Mouse (Mus musculus) ES-Bruce4 (cell line): ENCODE results near the gene Kcne1.

Source experiments
- CTCF ChIP-seq: IDR thresholded peaks from one replicate; pipeline ENCODE4 v1.8.1; 2011; ENCODE audit warnings: low read depth, low read length
- EP300 ChIP-seq: IDR thresholded peaks from 2 replicates; pipeline ENCODE4 v1.6.1; 2011; ENCODE audit warnings: low read depth, low read length; ENCODE audit not compliant: insufficient read depth
- POLR2A ChIP-seq: IDR thresholded peaks from one replicate; pipeline ENCODE4 v1.8.1; 2011; ENCODE audit warnings: low read length; ENCODE audit not compliant: insufficient read depth

DNA sequence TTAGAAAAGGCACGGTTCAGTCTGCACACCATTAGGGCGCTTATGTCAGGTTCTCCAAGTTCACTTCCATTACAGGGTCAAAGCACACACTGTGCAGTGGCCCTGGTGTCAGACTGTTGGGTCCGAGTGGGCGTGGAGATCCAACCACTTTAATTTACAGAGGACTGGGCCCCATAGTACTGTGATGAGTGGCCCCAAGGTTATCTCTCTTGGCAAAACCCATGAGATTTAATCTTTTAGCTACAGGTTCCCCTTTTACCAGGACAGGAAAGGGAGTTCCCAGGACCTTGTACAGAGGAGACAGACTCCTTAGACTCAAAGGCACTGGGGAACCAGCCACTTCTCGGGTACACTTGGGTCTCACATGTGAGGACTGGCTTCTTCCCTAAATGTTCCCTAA, 3.9 kb downstream of the Kcne1 start:
- TF ChIP-seq CTCF (no peak), POLR2A (no peak), EP300 (no peak)
